Mouse (Mus musculus): ENCODE measurements around the gene Tlr9. TPM values are rescaled to one million over a fixed set of nuclear protein-coding genes. Genes with fewer than 3 reads are reported as not detected.

The Tlr9 gene
- polyA plus RNA-seq, 1 experiment from 2014 or later, result not detected

- H3K27me3 ChIP-seq (ENCODE audit: control insufficient read depth, insufficient read depth, low read length), result no peaks in the 10 kb centered on the region; the same call in 1 of the 2 replicates
- DNase-seq (ENCODE audit: low spot score) (no peak), ATAC-seq (ENCODE audit: low FRiP score) (no peak)
- H3K4me3 ChIP-seq (ENCODE audit: low read depth, low read length), result no peak overlapping the region
- no peak overlapping the region for H3K9ac ChIP-seq (ENCODE audit: low read depth, low read length)
- H3K9me3 ChIP-seq (ENCODE audit: control insufficient read depth, low read length), result no peaks in the 10 kb centered on the region
- peaks cover 8% of the 10 kb centered on the region for H3K36me3 ChIP-seq (ENCODE audit: control insufficient read depth, insufficient read depth, low read length)
- 81% methylated on average over 6 of the region's 6 CpGs for WGBS
- no peaks in the 10 kb centered on the region for H3K4me1 ChIP-seq (replicated peaks; ENCODE audit: control insufficient read depth, insufficient read depth, low read length)
- no peak overlapping the region for H3K4me2 ChIP-seq (replicated peaks; ENCODE audit: low read depth, low read length)
- H3K27ac ChIP-seq (ENCODE audit: low read depth, low read length), result no peak overlapping the region
Observed at GRCm38 (mm10) chr9:106233953-106234352, 11.6 kb downstream of the Tlr9 start.

GRCm38 (mm10) chr9:106235194-106235830 lies 12.9 kb downstream of the Tlr9 start:
- Histone ChIP-seq H3K4me3 (ENCODE audit: low read depth, low read length) (no peak overlapping the region), H3K9me3 (ENCODE audit: control insufficient read depth, low read length) (no peaks in the 10 kb centered on the region), H3K9ac (ENCODE audit: low read depth, low read length) (no peak overlapping the region), H3K27me3 (ENCODE audit: control insufficient read depth, insufficient read depth, low read length) (no peaks in the 10 kb centered on the region; the same call in 1 of the 2 replicates), H3K27ac (ENCODE audit: low read depth, low read length) (no peak overlapping the region), H3K36me3 (ENCODE audit: control insufficient read depth, insufficient read depth, low read length) (peaks cover 8% of the 10 kb centered on the region), H3K4me1 (replicated peaks; ENCODE audit: control insufficient read depth, insufficient read depth, low read length) (no peaks in the 10 kb centered on the region), H3K4me2 (replicated peaks; ENCODE audit: low read depth, low read length) (no peak overlapping the region)
- 92% methylated on average over 23 of the region's 23 CpGs for WGBS
- no peak for DNase-seq (ENCODE audit: low spot score)
- ATAC-seq (ENCODE audit: low FRiP score), result no peak

GRCm38 (mm10) chr9:106236156-106236817 lies 13.9 kb downstream of the Tlr9 start:
- no peak overlapping the region for H3K4me2 ChIP-seq (replicated peaks; ENCODE audit: low read depth, low read length)
- DNase-seq (ENCODE audit: low spot score) (no peak), ATAC-seq (ENCODE audit: low FRiP score) (no peak)
- H3K27me3 ChIP-seq (ENCODE audit: control insufficient read depth, insufficient read depth, low read length), result no peaks in the 10 kb centered on the region
- peaks cover 12% of the 10 kb centered on the region for H3K36me3 ChIP-seq (ENCODE audit: control insufficient read depth, insufficient read depth, low read length)
- no peak overlapping the region for H3K9ac ChIP-seq (ENCODE audit: low read depth, low read length)
- no peaks in the 10 kb centered on the region for H3K4me1 ChIP-seq (replicated peaks; ENCODE audit: control insufficient read depth, insufficient read depth, low read length)
- WGBS, result 90% methylated on average over 23 of the region's 23 CpGs
- H3K4me3 ChIP-seq (ENCODE audit: low read depth, low read length), result no peak overlapping the region
- H3K9me3 ChIP-seq (ENCODE audit: control insufficient read depth, low read length), result no peaks in the 10 kb centered on the region
- H3K27ac ChIP-seq (ENCODE audit: low read depth, low read length), result no peak overlapping the region

- no peak overlapping the region for H3K27ac ChIP-seq (ENCODE audit: low read depth, low read length)
- no peak overlapping the region for H3K9ac ChIP-seq (ENCODE audit: low read depth, low read length)
- no peak for DNase-seq (ENCODE audit: low spot score)
- peaks cover 12% of the 10 kb centered on the region for H3K36me3 ChIP-seq (ENCODE audit: control insufficient read depth, insufficient read depth, low read length)
- H3K27me3 ChIP-seq (ENCODE audit: control insufficient read depth, insufficient read depth, low read length), result no peaks in the 10 kb centered on the region
- H3K4me1 ChIP-seq (replicated peaks; ENCODE audit: control insufficient read depth, insufficient read depth, low read length), result no peaks in the 10 kb centered on the region
- H3K4me3 ChIP-seq (ENCODE audit: low read depth, low read length), result no peak overlapping the region
- H3K9me3 ChIP-seq (ENCODE audit: control insufficient read depth, low read length), result no peaks in the 10 kb centered on the region
- no peak overlapping the region for H3K4me2 ChIP-seq (replicated peaks; ENCODE audit: low read depth, low read length)
- no peak for ATAC-seq (ENCODE audit: low FRiP score)
- 89% methylated on average over 3 of the region's 3 CpGs for WGBS
Observed at GRCm38 (mm10) chr9:106236818-106237211, 14.4 kb downstream of the Tlr9 start.

GRCm38 (mm10) chr9:106237401-106237800 lies 15.0 kb downstream of the Tlr9 start:
- Histone ChIP-seq H3K27me3 (ENCODE audit: control insufficient read depth, insufficient read depth, low read length) (no peaks in the 10 kb centered on the region), H3K36me3 (ENCODE audit: control insufficient read depth, insufficient read depth, low read length) (peaks cover 12% of the 10 kb centered on the region), H3K27ac (ENCODE audit: low read depth, low read length) (no peak overlapping the region), H3K9me3 (ENCODE audit: control insufficient read depth, low read length) (no peaks in the 10 kb centered on the region), H3K9ac (ENCODE audit: low read depth, low read length) (no peak overlapping the region), H3K4me3 (ENCODE audit: low read depth, low read length) (no peak overlapping the region), H3K4me1 (replicated peaks; ENCODE audit: control insufficient read depth, insufficient read depth, low read length) (no peaks in the 10 kb centered on the region), H3K4me2 (replicated peaks; ENCODE audit: low read depth, low read length) (no peak overlapping the region)
- DNase-seq (ENCODE audit: low spot score), result no peak
- WGBS, result 85% methylated on average over 8 of the region's 8 CpGs
- ATAC-seq (ENCODE audit: low FRiP score), result no peak

- DNase-seq (ENCODE audit: low spot score), result no peak
- Histone ChIP-seq H3K9ac (ENCODE audit: low read depth, low read length) (no peak overlapping the region), H3K4me2 (replicated peaks; ENCODE audit: low read depth, low read length) (no peak overlapping the region), H3K4me1 (replicated peaks; ENCODE audit: control insufficient read depth, insufficient read depth, low read length) (no peaks in the 10 kb centered on the region), H3K36me3 (ENCODE audit: control insufficient read depth, insufficient read depth, low read length) (peaks cover 12% of the 10 kb centered on the region), H3K9me3 (ENCODE audit: control insufficient read depth, low read length) (no peaks in the 10 kb centered on the region), H3K27me3 (ENCODE audit: control insufficient read depth, insufficient read depth, low read length) (no peaks in the 10 kb centered on the region), H3K4me3 (ENCODE audit: low read depth, low read length) (no peak overlapping the region), H3K27ac (ENCODE audit: low read depth, low read length) (no peak overlapping the region)
- no peak for ATAC-seq (ENCODE audit: low FRiP score)
- 94% methylated on average over 10 of the region's 10 CpGs for WGBS
Observed at GRCm38 (mm10) chr9:106237878-106238277, 15.5 kb downstream of the Tlr9 start.

- no peaks in the 10 kb centered on the region for H3K27me3 ChIP-seq (ENCODE audit: control insufficient read depth, insufficient read depth, low read length)
- no peak overlapping the region for H3K27ac ChIP-seq (ENCODE audit: low read depth, low read length)
- H3K4me1 ChIP-seq (replicated peaks; ENCODE audit: control insufficient read depth, insufficient read depth, low read length), result 0 out of 2 replicates have a peak, but pooled peaks cover 3% of the 10 kb centered on the region
- 92% methylated on average over 10 of the region's 10 CpGs for WGBS
- DNase-seq (ENCODE audit: low spot score), result no peak
- H3K9me3 ChIP-seq (ENCODE audit: control insufficient read depth, low read length), result no peaks in the 10 kb centered on the region
- ATAC-seq (ENCODE audit: low FRiP score), result no peak
- H3K4me2 ChIP-seq (replicated peaks; ENCODE audit: low read depth, low read length), result no peak overlapping the region
- no peak overlapping the region for H3K4me3 ChIP-seq (ENCODE audit: low read depth, low read length)
- H3K9ac ChIP-seq (ENCODE audit: low read depth, low read length), result no peak overlapping the region
- peaks cover 8% of the 10 kb centered on the region; the same call in 1 of the 2 replicates for H3K36me3 ChIP-seq (ENCODE audit: control insufficient read depth, insufficient read depth, low read length)
Observed at GRCm38 (mm10) chr9:106241541-106242164, 19.3 kb downstream of the Tlr9 start.

- ATAC-seq (ENCODE audit: low FRiP score) (no peak), DNase-seq (ENCODE audit: low spot score) (no peak)
- Histone ChIP-seq H3K36me3 (ENCODE audit: control insufficient read depth, insufficient read depth, low read length) (peaks cover 4% of the 10 kb centered on the region; the same call in 1 of the 2 replicates), H3K9ac (ENCODE audit: low read depth, low read length) (no peak overlapping the region), H3K4me2 (replicated peaks; ENCODE audit: low read depth, low read length) (no peak overlapping the region), H3K27ac (ENCODE audit: low read depth, low read length) (no peak overlapping the region), H3K9me3 (ENCODE audit: control insufficient read depth, low read length) (no peaks in the 10 kb centered on the region), H3K4me3 (ENCODE audit: low read depth, low read length) (no peak overlapping the region), H3K27me3 (ENCODE audit: control insufficient read depth, insufficient read depth, low read length) (no peaks in the 10 kb centered on the region), H3K4me1 (replicated peaks; ENCODE audit: control insufficient read depth, insufficient read depth, low read length) (peaks cover 4% of the 10 kb centered on the region; the same call in 1 of the 2 replicates)
- 76% methylated on average over 19 of the region's 19 CpGs for WGBS
Observed at GRCm38 (mm10) chr9:106242813-106243488, 20.6 kb downstream of the Tlr9 start.

Data from hindbrain, embryonic 11.5 days (tissue).